Mouse (Mus musculus) neutrophil, adult 5-6 weeks (primary cell): ENCODE results near the gene Rnd2. TPM values are rescaled to one million over a fixed set of nuclear protein-coding genes. Genes with fewer than 3 reads are reported as not detected.

ENCODE experiments used
- ATAC-seq: fragments of 151-379, 151-347 bp; 2 replicates; pipeline ENCODE4 v1.8.0; 2017; ENCODE audit warnings: mild to moderate bottlenecking, moderate TSS enrichment; ENCODE audit not compliant: insufficient number of reproducible peaks, poor library complexity, low FRiP score, severe bottlenecking; ENCODE audit errors: extremely low read depth
- total RNA-seq: library from RNA; stranded (forward); fragments of 200-1000 nt; gene quantifications from 2 replicates; pipeline ENCODE4 v1.2.3, GENCODE M21; 2017

The Rnd2 gene
- total RNA-seq, 1 experiment from 2014 or later = 0.70 TPM

- no peak for ATAC-seq
Measured at GRCm38 (mm10) chr11:101486126-101486525, 21.3 kb downstream of the Rnd2 start.

DNA sequence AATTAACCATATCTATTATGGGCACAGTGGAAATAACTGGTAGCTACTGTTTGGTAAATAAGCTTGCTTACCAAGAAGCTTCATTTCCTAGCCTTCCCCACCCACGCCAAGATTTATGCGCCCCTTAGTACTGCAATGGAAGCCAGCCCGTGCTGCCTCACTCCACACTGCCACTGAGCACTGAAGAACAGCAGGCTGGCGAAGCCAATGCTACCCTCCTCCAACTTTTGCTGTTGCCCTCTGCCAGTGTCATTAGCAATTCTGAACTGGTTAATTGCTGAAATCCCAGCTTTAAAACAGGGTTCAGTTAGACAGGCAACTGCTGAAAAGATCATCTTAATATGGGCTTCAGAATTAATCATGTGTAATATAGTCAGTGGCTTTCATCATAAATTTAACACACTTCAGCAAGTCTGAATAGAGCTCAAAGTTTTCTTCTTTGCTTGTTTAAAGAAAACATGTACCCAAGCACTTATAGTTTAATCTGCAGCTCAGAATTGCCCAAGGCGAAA, 41.5 kb downstream of the Rnd2 start:
- ATAC-seq = no peak

DNA sequence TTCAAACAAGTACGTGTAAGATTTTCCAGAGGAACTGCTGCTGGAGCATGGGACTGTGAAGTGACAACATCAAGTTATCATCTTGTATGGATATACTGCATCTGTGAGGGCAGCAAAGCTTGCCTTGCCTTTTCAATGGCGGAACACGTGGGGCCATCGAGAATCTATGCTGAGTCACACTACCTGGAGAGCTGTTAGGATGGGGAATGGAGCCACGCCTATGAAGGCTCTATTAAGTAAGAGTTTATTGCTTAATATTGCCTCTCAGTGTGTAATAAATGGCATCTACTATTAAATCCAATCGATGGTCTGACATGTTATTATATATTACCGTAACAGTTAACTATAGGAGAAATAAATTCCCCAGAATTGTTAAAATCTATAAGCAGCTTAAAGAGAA, 42.3 kb downstream of the Rnd2 start:
- ATAC-seq = no peak

GRCm38 (mm10) chr11:101518937-101519336, 54.1 kb downstream of the Rnd2 start:
- ATAC-seq = no peak

GRCm38 (mm10) chr11:101519364-101519763, 54.6 kb downstream of the Rnd2 start:
- ATAC-seq = no peak

Other genes starting within 250 kb of the Rnd2 start
- gene Ezh1, start 238.5 kb upstream of the Rnd2 start, total RNA-seq = 99.1 and 110 TPM in 2 replicates
- not detected in 2 replicates for gene Ramp2, start 219.0 kb upstream of the Rnd2 start, total RNA-seq
- 55.9 and 66.7 TPM in 2 replicates for gene Vps25, start 211.3 kb upstream of the Rnd2 start, total RNA-seq
- gene Wnk4, start 204.4 kb upstream of the Rnd2 start, total RNA-seq = 0.58 and 0.86 TPM in 2 replicates
- gene Cntd1, start 186.0 kb upstream of the Rnd2 start, total RNA-seq = 0.49 and 0.81 TPM in 2 replicates
- 14.9 and 17.7 TPM in 2 replicates for gene Coa3, start 185.9 kb upstream of the Rnd2 start, total RNA-seq
- 289 and 291 TPM in 2 replicates for gene Becn1, start 162.7 kb upstream of the Rnd2 start, total RNA-seq
- gene Psme3, start 148.8 kb upstream of the Rnd2 start, total RNA-seq = 75.9 and 97.2 TPM in 2 replicates
- gene Aoc2, start 139.9 kb upstream of the Rnd2 start, total RNA-seq = 3.6 and 4.9 TPM in 2 replicates
- gene Aoc3, start 134.4 kb upstream of the Rnd2 start, total RNA-seq = 0.25 TPM in 1 of 2 replicates, not detected in the other
- not detected in 2 replicates for gene G6pc, start 97.4 kb upstream of the Rnd2 start, total RNA-seq
- 15.7 and 18.7 TPM in 2 replicates for gene Aarsd1, start 47.4 kb upstream of the Rnd2 start, total RNA-seq
- 0.37 and 0.93 TPM in 2 replicates for gene Gm27029, start 40.2 kb upstream of the Rnd2 start, total RNA-seq
- gene Rundc1, start 39.9 kb upstream of the Rnd2 start, total RNA-seq = 10.0 and 12.0 TPM in 2 replicates
- gene Ptges3l, start 39.7 kb upstream of the Rnd2 start, total RNA-seq = 0.49 and 1.5 TPM in 2 replicates
- gene Rpl27, start 22.7 kb upstream of the Rnd2 start, total RNA-seq = 281 and 354 TPM in 2 replicates
- gene Ifi35, start 16.6 kb upstream of the Rnd2 start, total RNA-seq = 69.7 and 73.4 TPM in 2 replicates
- gene Vat1, start 1.2 kb downstream of the Rnd2 start, total RNA-seq = 5.9 and 7.7 TPM in 2 replicates
- gene Brca1, start 87.0 kb downstream of the Rnd2 start, total RNA-seq = 4.8 and 5.6 TPM in 2 replicates
- 166 and 171 TPM in 2 replicates for gene Nbr1, start 87.2 kb downstream of the Rnd2 start, total RNA-seq
- 6.9 and 7.2 TPM in 2 replicates for gene Tmem106a, start 117.2 kb downstream of the Rnd2 start, total RNA-seq
- gene Gm11634, start 134.3 kb downstream of the Rnd2 start, total RNA-seq = not detected in 2 replicates
- gene Rdm1, start 162.2 kb downstream of the Rnd2 start, total RNA-seq = 20.4 and 31.3 TPM in 2 replicates
- gene Arl4d, start 200.5 kb downstream of the Rnd2 start, total RNA-seq = 2.2 and 2.7 TPM in 2 replicates